Mouse (Mus musculus) adrenal gland, postnatal 14 days (tissue): ENCODE measurements at regions not wholly inside any gene's neighbourhood (a gene's known extent, or its start where the extent isn't known, plus 50 kb on each side); places are given as distances from the start of the nearest gene placed in this dataset.

Experiments used
- DNase-seq: peaks from one replicate; pipeline ENCODE4 v3.0.0; 2021; ENCODE audit warnings: mixed read lengths

- no peak for DNase-seq
Observed at GRCm38 (mm10) chr4:9005938-9006626, 767.2 kb upstream of the Car8 start.

GRCm38 (mm10) chr4:9003891-9004290, 765.0 kb upstream of the Car8 start:
- no peak for DNase-seq

DNA sequence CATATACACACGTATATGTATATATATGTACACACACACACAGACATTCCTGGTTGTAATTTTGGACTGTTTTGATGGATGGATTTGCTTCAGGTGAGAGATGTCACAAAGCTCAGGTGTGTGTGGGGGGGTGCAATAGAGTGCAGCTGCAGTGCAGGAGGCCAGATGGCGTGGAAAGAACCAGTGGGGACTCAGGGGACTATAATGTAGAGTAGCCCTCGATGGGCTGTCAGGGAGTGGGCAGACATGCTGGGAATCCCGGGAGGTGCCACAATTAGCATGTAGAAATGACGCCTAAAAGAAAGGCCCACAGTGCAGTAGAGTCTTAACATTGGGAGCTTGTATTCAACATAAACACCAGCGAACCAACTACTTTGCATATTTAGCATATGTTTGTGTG, 763.5 kb upstream of the Car8 start:
- no peak for DNase-seq

- DNase-seq: no peak
Observed at GRCm38 (mm10) chr4:8998606-8999005, 759.8 kb upstream of the Car8 start.

- DNase-seq: no peak
Observed at GRCm38 (mm10) chr4:8992171-8992570, 753.3 kb upstream of the Car8 start.

DNA sequence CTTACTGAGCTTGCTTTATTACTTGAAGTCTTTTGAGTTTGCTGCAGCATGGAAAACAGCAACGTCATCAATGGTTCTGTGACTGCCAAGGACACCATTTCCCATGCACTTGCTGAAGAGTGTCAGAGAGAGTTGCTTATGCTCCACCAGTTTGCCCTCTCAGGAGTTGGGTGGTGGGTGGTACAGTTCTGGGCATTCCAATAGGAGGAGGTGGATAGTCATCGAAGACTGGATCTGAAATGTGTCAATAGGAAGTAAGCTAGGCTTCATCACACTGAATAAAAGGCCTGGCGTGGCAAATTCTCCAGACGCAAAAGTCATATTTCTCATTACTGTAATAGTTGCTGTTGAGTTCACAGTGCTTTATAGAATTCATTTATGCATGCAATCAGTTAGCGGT, 751.7 kb upstream of the Car8 start:
- DNase-seq: no peak

DNA sequence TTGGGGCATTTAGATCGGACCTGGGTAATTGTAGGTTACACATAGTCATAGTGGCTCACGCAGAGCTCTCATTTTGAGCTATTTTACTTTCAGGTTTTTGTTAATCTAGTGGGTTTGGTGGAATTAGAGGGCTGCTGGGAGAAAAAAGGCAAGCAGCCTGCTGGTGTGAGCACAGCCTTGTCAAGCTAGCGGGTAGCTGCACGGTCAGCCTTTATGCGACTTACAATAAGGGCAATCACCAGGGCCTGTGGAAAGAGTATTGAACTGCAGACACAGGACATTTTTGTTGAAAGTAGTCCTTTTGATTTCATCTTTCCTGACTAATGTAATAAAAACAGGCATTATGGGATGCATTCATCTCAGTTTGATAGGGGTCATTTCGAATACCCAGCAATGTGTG, 750.8 kb upstream of the Car8 start:
- no peak for DNase-seq

DNA sequence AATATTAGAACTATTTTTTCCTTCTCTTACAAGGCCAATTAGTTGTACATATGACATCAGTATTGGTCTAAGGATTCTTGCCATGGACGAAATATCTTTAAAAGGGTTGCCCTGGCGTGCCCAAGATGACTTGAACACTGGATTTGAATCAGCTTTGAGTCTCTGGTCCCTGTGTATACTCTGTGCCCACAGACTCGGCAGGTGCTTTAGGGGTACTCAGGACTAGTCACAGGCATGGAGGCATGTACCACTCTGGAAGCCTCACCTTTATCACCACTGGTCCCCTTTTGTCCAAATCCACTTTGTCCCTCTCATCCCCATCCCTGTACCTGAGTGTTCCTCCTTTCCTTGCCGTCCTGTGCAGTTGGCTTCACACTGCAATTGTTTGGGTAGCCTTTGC, 750.3 kb upstream of the Car8 start:
- no peak for DNase-seq

DNA sequence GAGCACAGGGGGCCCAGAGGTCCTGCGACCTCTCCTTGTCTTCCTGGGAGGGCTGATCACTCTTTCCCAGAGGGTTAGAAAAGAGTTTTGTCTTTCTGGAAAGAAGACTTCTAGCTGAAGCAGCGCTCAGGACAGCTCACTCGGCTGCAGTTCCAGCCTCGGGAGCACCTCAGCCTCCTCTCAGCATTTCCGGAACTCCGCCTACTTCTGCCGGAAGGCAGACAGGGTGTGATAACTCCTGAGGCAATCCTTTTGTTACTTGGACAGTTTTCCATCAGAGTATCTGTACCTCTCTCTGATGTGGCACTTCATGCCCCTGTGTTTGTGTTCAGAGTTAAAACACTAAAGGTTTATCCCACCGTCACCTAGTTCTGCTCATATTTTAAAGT, 749.5 kb upstream of the Car8 start:
- no peak for DNase-seq

- no peak for DNase-seq
Observed at GRCm38 (mm10) chr4:8987544-8988344, 748.9 kb upstream of the Car8 start.

DNA sequence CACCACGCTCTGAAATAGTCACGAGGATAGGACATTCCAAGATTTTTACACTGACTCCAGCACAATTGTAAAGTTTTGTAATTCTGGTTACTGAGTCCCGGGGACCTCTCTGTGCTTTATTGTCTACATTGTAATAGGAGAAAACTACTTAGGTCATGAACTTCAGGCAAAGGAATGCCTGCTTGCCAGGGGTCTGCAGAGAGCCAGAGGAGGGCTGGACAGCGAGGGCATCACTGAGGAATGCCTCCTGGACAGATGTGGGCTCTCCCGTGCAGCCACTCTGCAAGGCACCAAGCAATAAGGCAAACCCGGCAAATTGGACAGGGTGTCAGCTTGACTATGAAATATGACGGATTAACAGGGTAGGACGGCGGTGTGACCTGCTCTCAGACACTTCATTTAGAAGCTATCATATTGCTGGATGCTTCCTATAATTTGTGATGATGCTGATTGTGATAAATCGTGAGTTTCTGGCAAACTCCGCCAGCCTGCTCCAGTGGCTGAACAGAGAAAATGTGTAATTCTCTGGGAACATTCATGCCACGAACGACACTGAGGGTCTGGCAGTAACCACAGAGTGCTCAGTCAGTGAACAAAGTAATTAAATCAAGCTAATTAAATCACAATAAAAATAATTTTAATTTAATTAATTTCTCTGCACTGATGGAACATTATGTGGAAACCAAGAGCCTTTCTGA, 747.7 kb upstream of the Car8 start:
- no peak for DNase-seq

DNA sequence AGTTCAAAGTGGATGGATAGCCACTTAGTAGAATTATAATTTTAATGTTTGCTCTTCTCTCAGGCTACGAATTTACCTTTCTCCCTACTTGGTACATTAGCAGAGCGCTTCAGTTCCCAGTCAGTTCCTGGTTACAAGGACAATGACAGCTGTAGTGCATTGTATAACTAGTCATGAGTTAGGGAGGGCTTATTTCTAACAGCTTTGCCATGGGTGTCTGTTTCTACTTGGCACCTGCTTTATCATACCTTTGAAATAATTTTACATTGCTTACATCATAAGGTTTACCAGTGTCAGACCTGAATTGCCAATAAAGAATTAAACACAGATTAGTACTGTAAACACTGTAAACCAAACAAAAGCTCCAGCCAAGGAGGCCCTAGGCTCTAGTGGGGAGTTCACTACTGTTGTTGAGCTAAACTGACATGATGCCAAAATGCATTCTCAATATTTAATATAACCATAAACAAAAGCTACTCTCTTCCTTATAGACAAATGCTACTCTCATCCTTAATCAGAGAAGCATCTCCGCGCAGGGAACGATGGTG, 745.3 kb upstream of the Car8 start:
- no peak for DNase-seq

GRCm38 (mm10) chr4:8978949-8979348, 740.1 kb upstream of the Car8 start:
- DNase-seq: no peak

- DNase-seq: peak; percentile 77
Observed at GRCm38 (mm10) chr4:8969951-8970455, 731.2 kb upstream of the Car8 start.

DNA sequence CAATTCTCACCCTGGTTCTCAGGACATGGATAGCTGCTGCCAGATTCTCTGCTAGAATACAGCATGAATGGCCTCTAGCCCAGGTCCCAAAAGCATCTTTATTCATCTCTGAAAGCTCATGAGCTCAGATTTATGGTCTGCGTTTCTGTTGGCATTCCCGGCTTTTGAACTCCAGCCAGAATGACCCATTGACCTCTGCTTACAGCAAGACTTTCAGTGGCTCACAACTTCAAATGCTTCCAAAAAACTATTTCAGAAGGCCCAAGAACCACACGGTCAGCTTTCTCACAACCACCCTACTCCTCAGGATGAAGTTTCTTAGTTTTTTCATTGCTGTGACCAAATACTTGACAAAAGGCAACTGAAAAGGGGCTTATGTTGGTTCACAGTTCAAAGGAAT, 729.9 kb upstream of the Car8 start:
- DNase-seq: peak; percentile 86

DNA sequence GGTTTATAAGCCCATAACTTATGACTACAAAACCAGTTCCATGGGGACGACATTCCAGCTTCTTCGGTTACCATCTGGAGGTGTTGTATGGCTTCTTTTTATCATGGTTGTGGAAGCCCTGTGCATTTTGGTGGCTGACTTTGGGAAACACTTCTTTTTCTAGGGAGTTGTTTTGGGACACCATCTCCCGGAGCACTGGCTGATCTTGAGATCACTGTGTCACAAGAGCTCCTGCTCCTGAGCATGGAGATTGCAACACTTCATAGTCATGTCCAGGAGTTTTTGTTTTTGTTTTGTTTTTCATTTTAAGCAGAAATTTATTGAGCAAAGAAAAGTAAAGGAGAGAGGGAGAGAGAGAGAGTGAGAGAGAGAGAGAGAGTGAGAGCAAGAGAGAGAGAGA, 729.1 kb upstream of the Car8 start:
- no peak for DNase-seq

DNA sequence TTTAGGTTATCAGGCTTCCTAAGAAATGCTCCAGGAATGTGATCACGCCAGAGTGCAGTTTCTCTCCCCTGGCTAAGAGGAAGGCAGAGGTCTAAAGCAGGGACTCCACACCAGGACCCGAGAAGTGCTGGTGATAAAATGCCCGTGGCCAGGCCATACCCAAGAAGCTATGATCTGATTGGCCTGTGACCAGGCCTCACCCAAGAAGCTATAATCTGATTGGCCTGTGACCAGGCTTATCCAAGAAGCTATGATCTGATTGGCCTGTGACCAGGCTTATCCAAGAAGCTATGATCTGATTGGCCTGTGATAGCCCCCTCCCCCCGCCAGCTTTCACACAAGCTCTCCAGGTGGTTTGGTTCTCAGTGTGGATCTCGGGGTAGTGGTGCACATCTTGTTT, 726.7 kb upstream of the Car8 start:
- DNase-seq: no peak

GRCm38 (mm10) chr4:8962959-8963572, 724.2 kb upstream of the Car8 start:
- no peak for DNase-seq

DNA sequence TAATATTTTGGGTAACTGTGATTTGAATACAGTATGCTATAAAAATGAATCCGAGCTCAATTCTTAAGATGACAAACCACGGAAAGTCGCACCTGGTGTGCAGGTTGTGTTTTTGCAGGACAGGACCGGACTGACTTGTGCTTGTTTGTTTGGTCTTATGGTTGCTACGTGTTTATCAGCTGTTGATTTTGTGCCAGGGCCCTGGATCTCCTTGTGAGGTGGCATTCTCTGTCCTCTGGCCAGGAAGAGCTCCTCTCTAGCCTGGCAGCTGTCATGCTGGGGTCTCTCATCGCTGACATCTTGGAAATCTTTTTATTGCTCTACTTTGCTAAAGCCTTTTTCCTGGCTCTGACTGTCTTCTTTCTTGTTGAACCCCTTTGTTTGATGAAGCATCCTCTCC, 723.0 kb upstream of the Car8 start:
- no peak for DNase-seq

DNA sequence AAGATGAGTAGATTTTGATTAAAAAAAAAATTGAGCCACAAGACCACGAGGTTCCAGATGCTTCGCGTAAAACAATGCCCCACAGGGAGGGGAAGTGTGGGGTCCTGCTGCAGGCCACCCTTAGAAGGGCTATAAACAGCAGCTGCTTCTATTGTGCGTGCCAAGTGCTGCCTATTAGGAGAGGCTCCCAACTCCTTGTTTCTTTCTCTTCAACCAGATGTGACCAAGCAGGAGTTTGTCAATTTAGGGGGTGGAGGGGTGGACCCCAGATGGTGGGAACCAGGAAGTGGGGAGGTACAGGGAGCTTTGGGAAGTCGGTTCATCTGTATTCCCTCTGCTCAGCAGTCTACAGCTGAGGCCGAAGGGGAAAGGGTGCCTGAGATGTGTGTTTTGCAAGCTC, 718.9 kb upstream of the Car8 start:
- no peak for DNase-seq

GRCm38 (mm10) chr4:8957023-8957343, 718.1 kb upstream of the Car8 start:
- no peak for DNase-seq

DNA sequence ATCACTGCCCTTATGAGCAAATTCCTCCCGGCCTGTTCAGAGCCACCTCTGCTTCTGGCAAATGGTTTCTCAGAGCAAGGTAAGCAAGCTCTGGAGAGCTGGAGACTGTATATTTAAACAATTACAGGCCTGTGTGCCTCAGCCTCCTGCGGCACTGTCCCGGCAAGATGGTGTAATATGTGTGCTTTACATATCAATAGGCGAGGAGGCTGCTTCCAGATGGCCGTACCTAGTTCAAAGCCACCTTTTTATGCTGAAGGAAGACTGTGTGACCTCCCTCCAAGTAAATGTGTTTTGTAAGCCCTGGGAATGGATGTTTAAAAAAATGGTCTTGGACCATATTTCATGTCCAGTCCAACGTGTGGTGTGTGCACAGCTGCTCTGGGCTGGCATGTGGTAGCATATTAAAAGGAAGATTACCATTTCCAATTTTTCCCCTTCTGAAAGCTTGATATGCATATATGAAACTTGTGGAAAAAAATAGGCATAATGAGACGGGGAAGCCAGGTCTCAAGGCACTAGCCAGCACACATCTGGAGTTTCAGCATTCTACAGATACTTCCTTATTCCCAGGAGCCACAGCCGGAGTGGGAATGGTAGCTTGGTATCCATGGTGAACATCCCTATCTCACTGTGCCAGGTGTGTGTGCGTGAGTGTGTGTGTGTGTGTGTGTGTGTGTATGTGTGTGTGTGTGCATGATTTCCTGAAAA, 717.6 kb upstream of the Car8 start:
- no peak for DNase-seq
